In genomic region chr7:4478796-4479291, GRCm38 (mm10) we compare ENCODE assay signal across 9 mouse cellular contexts. TPM values are rescaled to one million over a fixed set of nuclear protein-coding genes. Genes with fewer than 3 reads are reported as not detected.
DNase-seq lines count a peak whose midpoint lies in the region; ATAC-seq and TF ChIP-seq lines count a peak whose summit lies in the region.
"Had no signal": no experiment of that assay in that cellular context is flagged by ENCODE, and none has a peak within 500 bp of the region (broad histone marks: within the 10 kb centered on the region; RNA-seq: fewer than 3 reads in every experiment).

No protein-coding gene starts in this region.

- no peak for TF ChIP-seq POLR2A in cortical plate, adult 2 months (IDR thresholded peaks at IDR 0.05; ENCODE audit: extremely low read depth, insufficient read depth, low read length)

- no peak for TF ChIP-seq CTCF in cortical plate, adult 2 months (IDR thresholded peaks at IDR 0.05; ENCODE audit: extremely low read depth, insufficient read depth, low read length)

- ATAC-seq in kidney, embryonic 14.5 days (ENCODE audit: low FRiP score, low TSS enrichment) = peak; percentile 4; the same call in 1 of the 2 replicates
- no peak for ATAC-seq in hindbrain, embryonic 12.5 days (ENCODE audit: low FRiP score)
- peak; percentile 7 for ATAC-seq in midbrain, embryonic 12.5 days (ENCODE audit: low FRiP score, low read depth)
- ATAC-seq: Patski had no signal

- 2% methylated on average over 16 of the region's 16 CpGs for WGBS in kidney, embryonic 14.5 days
- WGBS in hindbrain, embryonic 12.5 days = 4% methylated on average over 16 of the region's 16 CpGs
- 1% methylated on average over 16 of the region's 16 CpGs for WGBS in midbrain, embryonic 12.5 days

- H3K27me3 ChIP-seq in kidney, embryonic 14.5 days (ENCODE audit: control insufficient read depth, insufficient read depth, low read length) = peaks cover 14% of the 10 kb centered on the region; the same call in 1 of the 2 replicates
- peaks cover 33% of the 10 kb centered on the region for H3K27me3 ChIP-seq in hindbrain, embryonic 12.5 days
- peaks cover 45% of the 10 kb centered on the region for H3K27me3 ChIP-seq in midbrain, embryonic 12.5 days

- H3K36me3 ChIP-seq in kidney, embryonic 14.5 days (ENCODE audit: control insufficient read depth, insufficient read depth, low read length) = peaks cover 30% of the 10 kb centered on the region
- peaks cover 32% of the 10 kb centered on the region for H3K36me3 ChIP-seq in hindbrain, embryonic 12.5 days
- peaks cover 32% of the 10 kb centered on the region for H3K36me3 ChIP-seq in midbrain, embryonic 12.5 days

- peak overlapping the region; percentile 42 for H3K4me3 ChIP-seq in kidney, embryonic 14.5 days (ENCODE audit: low read length)
- H3K4me3 ChIP-seq in cortical plate, adult 2 months (ENCODE audit: insufficient read depth, low read length) = peak overlapping the region; percentile 8
- H3K4me3 ChIP-seq in hindbrain, embryonic 12.5 days = peak overlapping the region; percentile 44
- H3K4me3 ChIP-seq in midbrain, embryonic 12.5 days = peak overlapping the region; percentile 51

- no peaks in the 10 kb centered on the region for H3K9me3 ChIP-seq in kidney, embryonic 14.5 days (ENCODE audit: control insufficient read depth, low read length)
- H3K9me3 ChIP-seq in hindbrain, embryonic 12.5 days (replicated peaks) = no peaks in the 10 kb centered on the region
- no peaks in the 10 kb centered on the region for H3K9me3 ChIP-seq in midbrain, embryonic 12.5 days

- peak overlapping the region; percentile 67 for H3K4me2 ChIP-seq in kidney, embryonic 14.5 days (replicated peaks; ENCODE audit: low read depth, low read length)
- H3K4me2 ChIP-seq in hindbrain, embryonic 12.5 days (replicated peaks) = peak overlapping the region; percentile 97
- H3K4me2 ChIP-seq in midbrain, embryonic 12.5 days (replicated peaks) = peak overlapping the region; percentile 78

- no peak for DNase-seq in kidney, postnatal 4 days
- no peak for DNase-seq in layer of hippocampus, adult 8-10 months (ENCODE audit: low spot score in 2 of 2)
- DNase-seq in gastrocnemius, postnatal 36 days = no peak
- no peak for DNase-seq in layer of hippocampus, postnatal 14 days (ENCODE audit: low spot score in 2 of 2)

- intact Hi-C loops in gastrocnemius, postnatal 36 days (cut with DNase I) = no loop called here

- peaks cover 10% of the 10 kb centered on the region for H3K4me1 ChIP-seq in kidney, embryonic 14.5 days (ENCODE audit: control insufficient read depth, insufficient read depth, low read length)
- H3K4me1 ChIP-seq in cortical plate, adult 2 months (ENCODE audit: control insufficient read depth, insufficient read depth, low read length) = 0 out of 2 replicates have a peak, but pooled peaks cover 2% of the 10 kb centered on the region
- peaks cover 20% of the 10 kb centered on the region for H3K4me1 ChIP-seq in hindbrain, embryonic 12.5 days
- H3K4me1 ChIP-seq in midbrain, embryonic 12.5 days = peaks cover 18% of the 10 kb centered on the region

- H3K27ac ChIP-seq in kidney, embryonic 14.5 days (ENCODE audit: low read depth, low read length) = peak overlapping the region; percentile 66; the same call in 1 of the 2 replicates
- H3K27ac ChIP-seq in cortical plate, adult 2 months (ENCODE audit: insufficient read depth, low read length) = no peak overlapping the region
- peak overlapping the region; percentile 74 for H3K27ac ChIP-seq in hindbrain, embryonic 12.5 days
- peak overlapping the region; percentile 87 for H3K27ac ChIP-seq in midbrain, embryonic 12.5 days (replicated peaks)

- H3K9ac ChIP-seq in kidney, embryonic 14.5 days (ENCODE audit: low read depth, low read length) = peak overlapping the region; percentile 51; the same call in 1 of the 2 replicates
- peak overlapping the region; percentile 52 for H3K9ac ChIP-seq in hindbrain, embryonic 12.5 days
- peak overlapping the region; percentile 58 for H3K9ac ChIP-seq in midbrain, embryonic 12.5 days (replicated peaks)

RNA-seq across cellular contexts. Expression of gene Eps8l1, which starts 18.4 kb away (rescaled TPM):
- 3.0 and 6.8 TPM in 2 replicates for polyA plus RNA-seq in kidney, embryonic 14.5 days (2014; fragmentation: Nextera tagmentation; extraction: Ambion mirVana)
- 15.0 and 16.7 TPM in 2 replicates for polyA plus RNA-seq in cortical plate, adult 2 months (2012; rRNA removed)
- polyA plus RNA-seq in hindbrain, embryonic 12.5 days (2016; fragmentation: Nextera tagmentation; extraction: Ambion mirVana) = 7.1 and 8.6 TPM in 2 replicates
- 4.6 and 5.6 TPM in 2 replicates for polyA plus RNA-seq in midbrain, embryonic 12.5 days (2016; fragmentation: Nextera tagmentation; extraction: Ambion mirVana)
- 1 to 10 TPM; 6.1 to 9.1 (median 6.2) TPM for total RNA-seq in layer of hippocampus, adult 8-10 months (2022)
- 1 to 10 TPM in 1 of 2 experiments, under 1 TPM in 1; 0.59 to 1.5 TPM for total RNA-seq in gastrocnemius, postnatal 36 days (2021)
- 1 to 10 TPM; 2.8 to 4.7 TPM for total RNA-seq in layer of hippocampus, postnatal 14 days (2021)

RNA-seq across cellular contexts. Expression of gene Ppp1r12c, which starts 22.6 kb away (rescaled TPM):
- 50.8 and 51.2 TPM in 2 replicates for polyA plus RNA-seq in kidney, embryonic 14.5 days (2014; fragmentation: Nextera tagmentation; extraction: Ambion mirVana)
- 105 and 107 TPM in 2 replicates for polyA plus RNA-seq in cortical plate, adult 2 months (2012; rRNA removed)
- 65.8 and 72.0 TPM in 2 replicates for polyA plus RNA-seq in hindbrain, embryonic 12.5 days (2016; fragmentation: Nextera tagmentation; extraction: Ambion mirVana)
- polyA plus RNA-seq in midbrain, embryonic 12.5 days (2016; fragmentation: Nextera tagmentation; extraction: Ambion mirVana) = 61.2 and 67.3 TPM in 2 replicates
- total RNA-seq in layer of hippocampus, adult 8-10 months (2022) = 100 to 1,000 TPM; 143 to 158 (median 147) TPM
- total RNA-seq in gastrocnemius, postnatal 36 days (2021) = 10 to 100 TPM; 18.3 to 19.4 TPM
- 100 to 1,000 TPM; 125 to 127 TPM for total RNA-seq in layer of hippocampus, postnatal 14 days (2021)

RNA-seq across cellular contexts. Expression of gene Rdh13, which starts 33.4 kb away (rescaled TPM):
- polyA plus RNA-seq in kidney, embryonic 14.5 days (2014; fragmentation: Nextera tagmentation; extraction: Ambion mirVana) = 23.4 and 32.9 TPM in 2 replicates
- 22.8 and 26.1 TPM in 2 replicates for polyA plus RNA-seq in cortical plate, adult 2 months (2012; rRNA removed)
- polyA plus RNA-seq in hindbrain, embryonic 12.5 days (2016; fragmentation: Nextera tagmentation; extraction: Ambion mirVana) = 29.2 and 30.1 TPM in 2 replicates
- polyA plus RNA-seq in midbrain, embryonic 12.5 days (2016; fragmentation: Nextera tagmentation; extraction: Ambion mirVana) = 28.6 and 30.9 TPM in 2 replicates
- 10 to 100 TPM; 27.0 to 31.7 (median 30.2) TPM for total RNA-seq in layer of hippocampus, adult 8-10 months (2022)
- 10 to 100 TPM; 13.4 to 15.4 TPM for total RNA-seq in gastrocnemius, postnatal 36 days (2021)
- total RNA-seq in layer of hippocampus, postnatal 14 days (2021) = 10 to 100 TPM; 25.5 to 30.2 TPM

RNA-seq across cellular contexts. Expression of gene Tnnt1, which starts 37.3 kb away (rescaled TPM):
- 13.4 and 20.6 TPM in 2 replicates for polyA plus RNA-seq in kidney, embryonic 14.5 days (2014; fragmentation: Nextera tagmentation; extraction: Ambion mirVana)
- 9.6 and 10.1 TPM in 2 replicates for polyA plus RNA-seq in cortical plate, adult 2 months (2012; rRNA removed)
- 19.2 and 72.4 TPM in 2 replicates for polyA plus RNA-seq in hindbrain, embryonic 12.5 days (2016; fragmentation: Nextera tagmentation; extraction: Ambion mirVana)
- polyA plus RNA-seq in midbrain, embryonic 12.5 days (2016; fragmentation: Nextera tagmentation; extraction: Ambion mirVana) = 10.9 and 11.1 TPM in 2 replicates
- 1 to 10 TPM; 1.3 to 4.0 (median 2.0) TPM for total RNA-seq in layer of hippocampus, adult 8-10 months (2022)
- total RNA-seq in gastrocnemius, postnatal 36 days (2021) = 100 to 1,000 TPM; 181 to 818 TPM
- total RNA-seq in layer of hippocampus, postnatal 14 days (2021) = 1 to 10 TPM; 1.9 to 8.6 TPM
- polyA plus RNA-seq: Patski had no signal

RNA-seq across cellular contexts. Expression of gene Tnni3, which starts 45.2 kb away (rescaled TPM):
- 4.9 and 8.1 TPM in 2 replicates for polyA plus RNA-seq in kidney, embryonic 14.5 days (2014; fragmentation: Nextera tagmentation; extraction: Ambion mirVana)
- 1.3 and 1.9 TPM in 2 replicates for polyA plus RNA-seq in cortical plate, adult 2 months (2012; rRNA removed)
- 2.2 and 3.1 TPM in 2 replicates for polyA plus RNA-seq in hindbrain, embryonic 12.5 days (2016; fragmentation: Nextera tagmentation; extraction: Ambion mirVana)
- polyA plus RNA-seq in midbrain, embryonic 12.5 days (2016; fragmentation: Nextera tagmentation; extraction: Ambion mirVana) = 1.9 and 3.3 TPM in 2 replicates
- 1 to 10 TPM in 1 of 4 experiments, not detected in 3; 1.3 TPM for total RNA-seq in layer of hippocampus, adult 8-10 months (2022)
- total RNA-seq in gastrocnemius, postnatal 36 days (2021) = under 1 TPM; 0.44 to 0.64 TPM
- 1 to 10 TPM in 1 of 2 experiments, under 1 TPM in 1; 0.57 to 1.1 TPM for total RNA-seq in layer of hippocampus, postnatal 14 days (2021)
